Mouse (Mus musculus) activated CD4-positive, CD25-positive, alpha-beta regulatory T cell, adult 4 months (primary cell): ENCODE measurements around the gene A030005K14Rik. TPM values are rescaled to one million over a fixed set of nuclear protein-coding genes. Genes with fewer than 3 reads are reported as not detected.

Experiments used
- ATAC-seq: one replicate; pipeline ENCODE4 v1.8.0; 2017
- polyA plus RNA-seq, 2 experiments: library from polyadenylated mRNA; unstranded; fragments of 100-300 nt; shearing (Covaris generic); gene quantifications; one replicate each; pipeline ENCODE4 v1.2.1; 2017

A030005K14Rik gene
- polyA plus RNA-seq, result not detected

DNA sequence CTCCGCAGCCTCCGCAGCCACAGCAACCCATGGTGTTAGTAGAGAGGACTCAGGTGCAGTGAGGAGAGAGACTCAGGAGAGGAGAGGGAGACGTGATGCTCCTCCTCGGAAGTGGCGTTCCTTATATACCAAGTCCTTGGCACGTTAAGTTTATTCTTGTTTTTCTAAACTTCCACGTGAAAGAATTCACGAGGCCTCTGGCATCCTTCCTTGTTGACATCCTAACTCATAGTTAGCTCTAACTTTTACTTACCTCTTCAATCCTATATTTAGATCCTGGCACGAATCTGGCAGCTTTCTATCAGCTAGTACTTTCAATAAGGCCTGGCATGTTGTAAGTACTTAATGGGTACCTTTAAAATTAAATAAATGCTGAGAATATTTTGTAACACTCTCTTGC is at the start of gene A030005K14Rik:
Gene A030005K14Rik (minus strand): TSS at position 101 of the 400 bp plus-strand sequence.
- no peak for ATAC-seq

DNA sequence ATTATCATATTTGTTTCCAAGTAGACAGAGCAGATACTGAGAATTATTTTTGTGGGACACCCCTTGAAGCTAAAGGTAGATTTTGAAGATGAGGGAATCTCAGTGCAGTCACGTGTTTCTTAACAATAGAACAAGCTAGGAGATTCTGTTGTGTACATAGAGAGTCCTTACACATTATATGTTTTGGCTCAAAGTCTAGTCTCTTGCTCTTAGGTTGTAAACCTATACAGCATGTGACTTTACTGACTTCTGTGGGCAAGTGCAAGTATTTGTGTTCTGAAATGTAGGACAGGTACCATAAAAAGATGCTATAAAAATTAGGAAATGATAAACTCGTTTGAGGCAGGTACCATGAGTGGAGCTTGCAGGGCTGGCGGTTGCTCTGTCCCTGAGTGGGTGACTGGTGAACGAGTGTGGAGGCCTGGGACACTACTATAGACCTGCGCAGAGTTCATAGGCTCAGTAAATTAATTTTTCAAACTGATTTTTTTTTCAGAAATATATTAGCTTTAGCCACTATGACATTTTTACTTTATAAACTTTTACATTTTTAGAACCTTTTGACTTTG is 48.3 kb upstream of the A030005K14Rik start:
- no peak for ATAC-seq

DNA sequence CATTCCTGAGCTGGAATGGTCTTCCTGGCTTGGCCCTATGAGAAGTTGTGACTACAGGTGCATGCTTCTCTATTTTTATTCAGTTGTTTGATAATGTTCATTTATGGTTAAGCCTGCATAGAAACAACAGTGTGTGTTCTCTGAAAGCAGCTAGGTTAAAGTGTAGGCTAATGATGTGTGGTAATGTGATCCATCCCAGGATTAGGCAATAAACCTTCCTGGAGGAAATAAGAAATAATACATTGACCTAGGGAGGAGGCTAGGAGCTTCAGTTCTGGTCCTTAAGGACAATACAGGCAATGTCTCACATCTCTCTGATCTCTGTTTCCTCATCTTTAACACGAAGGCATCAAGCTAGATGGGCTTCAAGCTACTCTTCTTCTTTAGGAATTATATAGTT is 46.3 kb upstream of the A030005K14Rik start:
- no peak for ATAC-seq

DNA sequence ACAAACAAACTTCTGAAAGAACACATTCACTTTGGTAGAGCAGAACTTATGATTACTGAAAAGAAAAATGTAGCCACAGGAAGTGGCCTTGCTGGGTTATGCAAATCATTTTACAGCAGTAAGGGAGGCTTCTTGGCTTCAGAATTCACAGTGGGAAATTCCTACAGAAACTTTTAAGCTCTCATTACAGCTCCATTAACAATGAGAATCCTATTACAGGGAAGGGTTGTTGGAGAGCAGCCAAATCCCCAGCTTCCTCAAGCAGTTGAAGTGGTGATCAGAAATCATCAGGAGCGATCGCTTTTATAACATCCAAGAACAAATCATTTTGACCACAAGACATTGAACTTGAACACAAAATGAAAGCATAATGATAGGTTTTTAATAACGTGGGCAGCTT is 42.7 kb upstream of the A030005K14Rik start:
- ATAC-seq, result no peak

GRCm38 (mm10) chr1:83099580-83100137 is 40.5 kb upstream of the A030005K14Rik start:
- no peak for ATAC-seq

- ATAC-seq, result no peak
These were observed 40.0 kb upstream of the A030005K14Rik start for GRCm38 (mm10) chr1:83099160-83099559.

GRCm38 (mm10) chr1:83096935-83097334 is 37.8 kb upstream of the A030005K14Rik start:
- no peak for ATAC-seq

DNA sequence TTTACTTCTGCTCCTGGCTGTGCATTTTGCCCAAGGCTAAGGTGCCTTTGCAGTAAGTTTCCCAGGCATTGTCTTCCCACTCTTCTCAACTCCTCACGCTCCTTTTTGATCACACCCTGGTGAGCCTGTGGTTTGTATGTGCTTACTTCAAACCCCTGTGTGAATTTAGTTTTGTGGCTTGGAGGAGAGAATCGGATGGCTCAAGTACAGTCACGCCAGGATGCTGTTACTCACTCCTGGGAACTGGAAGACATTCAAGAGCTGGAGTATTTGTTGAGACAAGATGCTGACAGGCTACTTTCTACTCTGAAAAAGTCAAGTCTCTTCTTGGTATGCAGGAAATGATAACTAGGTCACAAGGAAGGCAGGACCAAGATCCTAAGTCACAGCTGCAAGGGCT is 32.1 kb upstream of the A030005K14Rik start:
- ATAC-seq, result no peak

DNA sequence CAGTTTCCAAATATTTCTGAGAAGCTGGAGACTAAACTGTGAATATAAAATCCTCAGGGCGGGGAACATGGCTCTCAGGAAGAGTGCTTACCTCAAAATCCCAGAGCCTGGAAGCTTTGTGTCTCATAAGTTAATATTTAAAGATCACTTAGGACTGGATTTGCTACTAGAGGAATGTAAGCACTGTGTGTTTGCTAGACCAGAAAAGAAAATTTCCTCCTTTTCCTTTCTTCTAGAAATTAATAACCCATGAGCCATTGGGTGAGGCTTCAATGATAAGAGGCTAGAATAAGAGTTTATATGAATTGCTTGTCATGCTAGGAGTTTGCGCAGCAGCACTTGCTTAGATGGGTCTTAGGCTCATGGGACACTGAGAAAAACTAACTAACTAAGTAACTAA is 25.6 kb upstream of the A030005K14Rik start:
- ATAC-seq, result no peak

DNA sequence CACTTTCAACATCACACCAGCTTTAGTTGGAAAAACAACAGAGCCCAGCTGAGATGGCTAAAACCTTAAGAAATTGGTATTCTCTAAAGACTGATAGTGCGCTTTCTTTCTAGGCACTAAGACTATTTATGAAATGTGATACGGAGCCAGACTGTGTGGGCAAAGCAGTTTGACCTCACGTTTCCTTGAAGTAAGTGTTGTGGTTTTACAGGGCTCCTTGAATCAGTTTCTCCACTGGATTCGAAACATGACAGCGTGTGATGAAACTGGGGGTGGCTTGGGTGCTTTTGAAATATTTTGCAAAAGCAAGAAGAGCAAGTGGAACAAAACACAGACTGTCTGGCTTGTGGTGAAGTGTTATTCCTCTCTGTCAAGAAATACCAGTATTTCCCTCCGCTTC is 17.8 kb upstream of the A030005K14Rik start:
- ATAC-seq, result peak; percentile 47

DNA sequence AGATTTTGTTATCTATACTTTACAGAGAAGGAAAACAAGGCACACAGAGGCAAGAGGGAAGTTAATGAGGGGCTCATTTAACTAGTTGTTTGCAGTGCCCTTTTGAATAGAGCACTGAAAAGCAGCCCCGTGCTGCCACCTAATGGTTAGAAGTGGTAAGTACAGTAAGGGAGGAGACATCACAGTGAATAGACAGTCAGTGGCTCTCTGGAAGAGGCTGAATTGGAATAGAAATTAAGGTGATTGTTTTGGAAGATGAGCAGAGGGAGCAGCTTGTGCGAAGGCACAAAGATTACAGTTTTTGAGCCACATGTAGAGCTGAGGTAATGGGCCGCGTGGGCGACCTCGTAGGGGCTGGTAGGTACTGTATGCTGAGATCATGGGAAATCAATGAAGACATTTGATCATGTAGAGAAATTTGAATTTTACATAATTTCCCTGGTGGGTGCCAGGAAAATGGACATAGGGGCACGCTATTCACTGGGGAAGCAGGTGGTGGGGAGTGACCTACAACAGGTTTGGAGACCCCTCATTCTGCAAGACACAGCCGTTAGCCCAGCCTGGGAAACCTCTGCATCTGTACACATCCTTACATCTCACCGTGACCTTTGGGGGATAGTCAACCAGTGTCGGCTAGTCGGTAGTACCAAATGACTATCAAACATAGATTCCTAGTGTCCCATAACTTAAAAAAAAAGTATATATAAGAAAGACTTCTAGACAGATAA is 17.2 kb upstream of the A030005K14Rik start:
- ATAC-seq, result peak; percentile 66

DNA sequence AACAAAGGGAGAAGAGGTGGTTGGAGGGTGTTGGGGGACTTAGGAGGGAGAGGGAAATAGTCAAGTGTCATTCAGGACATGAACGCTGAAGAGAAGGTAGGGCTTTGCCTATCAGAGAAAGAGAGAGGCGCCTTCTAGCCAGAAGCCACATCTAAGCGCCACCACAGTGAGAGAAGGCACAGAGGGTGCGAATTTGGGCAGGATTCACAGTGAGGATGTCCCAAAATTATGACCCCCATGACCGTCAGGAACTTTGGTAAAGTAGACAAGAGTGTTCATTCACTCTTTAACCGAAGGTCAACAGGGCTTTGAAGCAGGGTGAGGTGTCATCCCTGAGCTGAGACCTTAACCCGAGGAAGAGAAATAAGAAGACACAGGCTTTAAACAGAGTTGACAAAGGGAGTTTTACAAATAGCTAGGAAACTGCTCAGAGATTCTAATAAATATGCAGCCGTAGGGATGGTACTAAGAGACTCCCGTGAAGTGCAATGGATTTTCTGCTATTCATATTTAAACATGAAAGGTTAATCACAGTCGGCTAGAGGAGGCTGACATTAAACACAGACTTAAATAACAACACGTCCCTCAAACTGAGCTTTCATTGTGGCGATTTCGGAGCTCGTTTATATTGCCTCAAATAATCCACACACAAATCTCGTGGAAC is 16.5 kb upstream of the A030005K14Rik start:
- no peak for ATAC-seq

DNA sequence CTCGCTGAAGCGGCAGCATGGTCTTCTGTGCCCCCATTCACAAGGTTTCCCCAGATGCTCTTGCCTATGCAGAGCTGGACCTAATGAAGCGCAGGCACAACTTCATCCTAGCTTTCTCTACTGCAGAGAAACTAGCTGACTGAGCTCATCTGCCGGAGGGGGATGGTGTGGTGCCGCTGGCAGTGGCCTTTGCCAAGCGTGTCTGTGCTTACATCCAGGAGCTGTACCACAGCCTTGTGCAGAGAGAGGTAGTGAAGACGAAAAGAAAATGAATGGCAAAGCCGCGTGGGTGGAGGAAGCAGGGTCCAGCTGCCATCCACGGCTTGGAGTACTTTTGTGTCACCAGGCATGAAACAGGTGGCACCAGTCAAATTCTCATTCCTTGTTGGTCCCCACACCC is 8.0 kb upstream of the A030005K14Rik start:
- ATAC-seq, result no peak

DNA sequence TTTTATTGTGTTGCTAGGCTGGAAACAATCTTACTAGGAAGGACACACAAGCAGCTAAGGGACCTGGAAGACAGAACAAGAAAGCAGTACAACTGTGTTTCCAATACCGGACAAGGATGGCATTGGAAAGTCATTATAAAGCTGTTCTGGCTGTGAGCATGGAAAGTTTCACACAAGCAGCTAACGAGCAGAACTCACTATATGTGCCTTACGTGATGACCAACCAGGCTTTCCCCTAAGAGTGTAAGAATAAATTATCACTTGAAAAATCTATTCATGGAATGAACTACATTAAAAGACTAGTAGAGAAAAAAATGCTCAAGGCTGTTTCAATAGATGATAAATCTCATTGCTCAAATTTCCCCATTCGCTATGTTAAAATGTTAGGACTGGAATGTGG is 7.4 kb upstream of the A030005K14Rik start:
- no peak for ATAC-seq

GRCm38 (mm10) chr1:83064851-83065250 is 5.7 kb upstream of the A030005K14Rik start:
- ATAC-seq, result no peak

GRCm38 (mm10) chr1:83060643-83061042 is 1.5 kb upstream of the A030005K14Rik start, which contains the start of gene Krtap28-13:
Gene Krtap28-13, plus strand, starts transcription at chr1:83060930.
- no peak for ATAC-seq

DNA sequence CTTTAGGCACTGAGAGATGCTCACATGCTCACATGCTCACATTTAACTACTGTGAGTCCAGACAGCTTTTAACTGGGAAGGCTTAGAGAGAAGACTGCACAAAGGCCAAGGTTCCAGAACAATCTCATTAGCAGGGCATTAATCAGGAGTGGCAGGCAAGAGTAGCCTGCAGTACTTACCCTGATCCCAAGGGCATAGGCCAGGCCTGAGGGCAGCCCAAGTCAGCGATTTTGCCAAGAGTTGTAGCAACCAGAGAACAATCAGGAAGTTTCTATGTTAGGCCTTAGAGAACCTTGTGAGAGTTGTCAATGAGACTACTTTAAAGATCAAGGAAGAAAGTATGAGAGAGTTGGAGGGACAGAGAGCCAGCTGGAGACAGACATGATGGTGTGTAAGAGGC is 697 bp downstream of the A030005K14Rik start:
- no peak for ATAC-seq

GRCm38 (mm10) chr1:83044882-83045427 is 14.2 kb downstream of the A030005K14Rik start, which contains the start of gene Gm47969:
Gene Gm47969, plus strand, starts transcription at chr1:83044932.
- ATAC-seq, result no peak

GRCm38 (mm10) chr1:83042380-83042779 is 16.8 kb downstream of the A030005K14Rik start, which contains the start of gene Krtap28-10:
Gene Krtap28-10, minus strand, starts transcription at chr1:83042480.
- ATAC-seq, result no peak

DNA sequence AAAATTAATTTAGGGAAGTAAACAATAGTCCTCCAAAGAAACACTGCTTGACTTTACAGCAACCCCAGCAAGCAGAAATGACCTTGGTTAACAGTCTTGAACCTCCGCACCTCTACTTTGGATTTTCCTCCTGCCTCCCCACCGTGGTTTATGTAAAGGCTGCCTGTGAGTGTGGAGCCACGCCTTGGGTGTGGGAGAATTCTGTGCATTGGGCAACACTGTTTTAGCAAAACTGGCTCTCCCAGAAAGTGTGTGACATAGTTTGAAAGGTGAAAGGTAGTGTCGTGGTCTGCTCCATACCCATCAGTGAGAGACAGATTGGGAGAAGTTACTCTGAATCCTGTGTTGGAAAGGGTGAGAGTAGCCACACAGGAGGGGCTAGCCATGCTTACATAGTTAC is 20.1 kb downstream of the A030005K14Rik start:
- ATAC-seq, result no peak

GRCm38 (mm10) chr1:83038109-83038672 is 21.0 kb downstream of the A030005K14Rik start, which contains the start of gene Slc19a3:
Gene Slc19a3, minus strand, starts transcription at chr1:83038448.
- ATAC-seq, result no peak

- ATAC-seq, result no peak
These were observed 22.1 kb downstream of the A030005K14Rik start for GRCm38 (mm10) chr1:83036892-83037667.
